Mouse (Mus musculus): Measurements from ENCODE around the gene Itgb2. TPM values are rescaled to one million over a fixed set of nuclear protein-coding genes. Genes with fewer than 3 reads are reported as not detected.

Itgb2 gene
- polyA plus RNA-seq (2015; fragmentation: Nextera tagmentation; extraction: Ambion mirVana), result 3.9 and 4.6 TPM in 2 replicates

DNA sequence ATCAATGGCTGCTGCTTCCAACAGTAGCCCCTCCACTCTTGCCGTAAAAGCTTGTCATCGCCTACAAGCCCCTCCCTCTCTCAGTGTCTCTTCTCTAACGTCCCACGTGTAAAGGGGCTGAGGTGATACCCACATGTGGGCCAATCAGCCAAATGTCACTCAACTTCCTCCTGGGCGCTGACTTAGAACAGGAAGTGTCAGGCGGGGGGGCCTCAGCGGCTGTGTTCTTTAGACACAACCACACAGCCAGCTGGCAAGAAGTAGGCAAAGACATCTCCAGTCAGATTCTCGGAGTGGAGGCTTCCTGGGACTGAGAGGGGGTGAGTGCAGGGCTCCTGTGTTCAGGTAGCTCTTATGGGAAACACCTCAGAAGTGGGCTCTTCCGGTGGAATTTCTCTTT is at the start of gene Itgb2:
Gene Itgb2, plus strand, starts transcription at position 113 of the 400 bp plus-strand sequence.

DNA sequence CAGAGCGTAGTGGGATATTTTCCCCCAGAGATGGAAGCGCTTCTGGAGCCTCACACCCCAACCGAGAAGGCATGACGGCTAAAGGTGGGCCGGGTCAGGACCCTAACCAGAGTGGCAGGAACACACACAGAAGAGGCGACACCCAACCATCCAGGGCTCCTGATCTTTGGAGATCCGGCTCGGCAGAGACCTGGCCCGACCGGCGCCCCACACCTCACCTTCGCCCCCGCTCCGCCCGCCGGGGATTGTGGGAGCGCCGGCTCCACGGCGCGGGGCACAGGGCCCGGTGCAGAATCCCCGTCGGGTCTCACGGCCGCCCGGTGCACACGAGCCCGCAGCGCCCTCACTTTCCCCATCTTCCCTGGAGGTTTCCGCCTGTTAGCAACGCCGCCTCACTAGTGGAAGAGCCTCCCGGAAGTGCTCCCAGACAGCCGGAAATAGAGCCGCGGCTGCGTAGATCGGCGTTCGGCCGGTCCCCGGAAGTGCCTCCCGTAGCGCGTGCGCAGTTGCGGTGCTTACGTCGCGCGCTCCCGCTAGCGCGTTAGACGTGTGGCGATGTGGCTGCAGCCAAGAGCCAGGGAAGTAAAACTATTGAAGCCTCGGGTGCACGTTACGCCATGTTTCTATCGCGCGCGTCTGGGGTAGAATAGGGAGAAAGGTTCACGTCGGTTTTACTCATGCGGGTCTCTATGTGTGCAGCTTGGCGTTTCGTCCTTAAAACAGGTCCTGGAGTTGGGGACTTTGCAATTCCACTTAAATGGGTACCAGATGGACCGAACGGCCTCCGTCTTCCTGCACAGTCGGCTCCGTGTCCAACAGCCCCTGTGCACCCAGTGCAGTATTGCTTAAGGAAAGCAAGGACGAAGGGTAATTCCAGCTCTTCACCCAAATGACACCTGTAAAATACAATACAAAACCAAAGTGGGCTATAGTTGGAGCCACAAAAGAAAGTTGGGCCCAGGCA is 14.4 kb upstream of the Itgb2 start, which contains the start of gene Fam207a:
Gene Fam207a, minus strand, starts transcription at position 401 of the 964 bp plus-strand sequence.

DNA sequence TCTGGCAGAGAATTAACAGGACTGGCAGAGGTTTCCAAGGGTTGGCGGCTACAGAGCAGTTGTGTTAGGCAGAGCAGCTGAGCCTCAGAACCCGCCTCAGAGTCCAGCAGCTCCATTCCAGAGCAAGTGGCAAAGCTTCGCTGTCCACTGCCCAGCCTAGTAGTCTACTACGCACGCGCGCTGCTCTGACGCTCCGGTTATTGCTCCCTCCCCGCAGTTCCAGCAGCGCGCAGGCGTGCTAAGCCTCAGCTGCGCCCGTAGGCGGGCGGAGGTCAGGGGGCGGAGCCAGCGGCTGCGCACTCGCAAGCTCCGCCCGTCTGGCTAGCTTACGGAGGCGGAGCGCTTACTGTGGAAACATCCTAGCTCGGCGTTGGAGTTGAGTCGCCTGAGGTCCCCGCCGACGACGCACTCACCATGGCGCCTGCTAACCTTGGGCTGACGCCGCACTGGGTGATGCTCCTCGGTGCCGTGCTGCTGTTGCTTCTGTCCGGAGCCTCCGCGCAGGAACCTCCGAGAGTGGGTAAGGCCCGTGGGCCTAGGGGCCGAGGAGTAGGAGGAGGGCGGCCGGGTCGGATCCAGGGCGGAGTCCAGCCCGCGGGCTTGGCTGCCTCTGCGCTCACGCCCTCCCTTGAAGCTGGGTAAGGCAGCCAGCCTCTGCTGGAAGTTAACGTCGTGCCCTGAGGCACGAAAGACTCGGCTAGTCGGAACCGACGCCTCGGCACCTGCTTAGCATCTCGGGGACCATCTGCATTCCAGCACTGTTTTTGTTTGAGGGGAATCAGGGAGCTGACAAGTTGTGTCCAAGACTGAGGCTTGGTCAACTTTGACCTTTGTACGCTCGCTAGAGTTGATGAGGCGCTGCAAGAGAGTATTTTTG is 51.6 kb downstream of the Itgb2 start, which contains the start of gene Pttg1ip:
Gene Pttg1ip, plus strand, starts transcription at position 313 of the 877 bp plus-strand sequence.

DNA sequence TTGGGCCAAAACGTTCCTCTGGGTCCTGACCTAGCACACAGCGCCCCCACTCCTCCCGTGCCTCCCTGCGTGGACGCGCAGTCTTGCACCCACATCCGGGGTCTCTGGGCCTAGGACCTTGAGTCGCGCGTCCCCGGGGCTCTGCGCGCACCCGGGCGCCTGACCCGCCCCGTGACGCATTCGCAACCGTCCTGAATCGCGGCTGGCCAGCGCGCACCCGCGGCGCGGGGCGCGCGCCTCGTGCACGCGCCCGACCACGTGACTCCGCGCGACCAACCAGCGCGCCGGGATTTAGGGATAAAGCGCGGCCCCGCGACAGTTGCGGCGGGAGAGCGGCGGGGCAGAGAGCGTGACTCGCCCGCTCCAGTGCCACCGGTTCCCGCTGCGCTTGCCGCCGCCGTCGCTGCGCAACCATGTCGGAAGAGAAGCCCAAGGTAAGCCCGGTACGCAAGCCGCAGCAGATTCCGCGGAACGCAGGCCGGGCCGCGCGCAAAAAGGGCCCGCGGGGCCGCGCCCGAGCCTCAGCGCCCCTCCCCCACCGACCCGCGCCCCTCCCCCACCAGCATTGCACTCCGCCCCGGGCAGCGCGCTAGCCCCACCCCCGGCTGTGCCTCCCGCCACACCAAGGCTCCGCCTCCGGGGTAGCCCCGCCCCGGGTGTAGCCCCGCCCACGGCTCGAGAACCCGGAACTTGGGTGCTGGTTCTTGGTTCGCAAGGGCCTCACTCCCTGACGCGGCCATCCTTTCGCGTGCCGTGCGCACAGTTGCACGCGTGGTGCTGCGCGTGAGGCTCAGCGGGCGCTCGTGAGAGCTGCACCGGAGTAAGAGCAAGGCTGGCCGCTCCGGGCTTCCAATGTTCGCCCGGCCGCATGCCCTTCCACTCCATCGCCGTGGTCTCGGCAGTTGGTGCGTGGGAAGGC is 76.1 kb downstream of the Itgb2 start, which contains the start of the genes Sumo3 and Gm49325:
Gene Sumo3, plus strand, starts transcription at position 190 of the 919 bp plus-strand sequence.
Gene Gm49325, plus strand, starts transcription at position 290 of the 919 bp plus-strand sequence.

Other genes starting within 250 kb of the Itgb2 start
- gene Adarb1, start 112.0 kb upstream of the Itgb2 start, polyA plus RNA-seq (2015; fragmentation: Nextera tagmentation; extraction: Ambion mirVana), result 5.9 and 6.1 TPM in 2 replicates
- 27.9 and 33.9 TPM in 2 replicates for gene Fam207a, start 14.5 kb upstream of the Itgb2 start, polyA plus RNA-seq (2015; fragmentation: Nextera tagmentation; extraction: Ambion mirVana)
- gene Pttg1ip, start 51.5 kb downstream of the Itgb2 start, polyA plus RNA-seq (2015; fragmentation: Nextera tagmentation; extraction: Ambion mirVana), result 155 and 186 TPM in 2 replicates
- gene Sumo3, start 75.8 kb downstream of the Itgb2 start, polyA plus RNA-seq (2015; fragmentation: Nextera tagmentation; extraction: Ambion mirVana), result 224 and 242 TPM in 2 replicates
- gene Gm49325, start 75.9 kb downstream of the Itgb2 start, polyA plus RNA-seq (2015; fragmentation: Nextera tagmentation; extraction: Ambion mirVana), result 14.8 and 15.0 TPM in 2 replicates
- 46.7 and 55.5 TPM in 2 replicates for gene Ube2g2, start 92.0 kb downstream of the Itgb2 start, polyA plus RNA-seq (2015; fragmentation: Nextera tagmentation; extraction: Ambion mirVana)
- 0.44 and 0.91 TPM in 2 replicates for gene Tspear, start 156.3 kb downstream of the Itgb2 start, polyA plus RNA-seq (2015; fragmentation: Nextera tagmentation; extraction: Ambion mirVana)
- not detected in 2 replicates for gene Gm19402, start 160.5 kb downstream of the Itgb2 start, polyA plus RNA-seq (2015; fragmentation: Nextera tagmentation; extraction: Ambion mirVana)
- gene Gm9508, start 167.0 kb downstream of the Itgb2 start, polyA plus RNA-seq (2015; fragmentation: Nextera tagmentation; extraction: Ambion mirVana), result not detected in 2 replicates
- gene Gm10272, start 176.4 kb downstream of the Itgb2 start, polyA plus RNA-seq (2015; fragmentation: Nextera tagmentation; extraction: Ambion mirVana), result not detected in 2 replicates
- gene Gm10024, start 181.2 kb downstream of the Itgb2 start, polyA plus RNA-seq (2015; fragmentation: Nextera tagmentation; extraction: Ambion mirVana), result not detected in 2 replicates
- gene Gm10142, start 185.6 kb downstream of the Itgb2 start, polyA plus RNA-seq (2015; fragmentation: Nextera tagmentation; extraction: Ambion mirVana), result not detected in 2 replicates
- not detected in 2 replicates for gene Krtap12-1, start 190.3 kb downstream of the Itgb2 start, polyA plus RNA-seq (2015; fragmentation: Nextera tagmentation; extraction: Ambion mirVana)
- not detected in 2 replicates for gene Gm10100, start 196.2 kb downstream of the Itgb2 start, polyA plus RNA-seq (2015; fragmentation: Nextera tagmentation; extraction: Ambion mirVana)
- not detected in 2 replicates for gene Gm18596, start 212.4 kb downstream of the Itgb2 start, polyA plus RNA-seq (2015; fragmentation: Nextera tagmentation; extraction: Ambion mirVana)
- not detected in 2 replicates for gene Gm9736, start 221.1 kb downstream of the Itgb2 start, polyA plus RNA-seq (2015; fragmentation: Nextera tagmentation; extraction: Ambion mirVana)
- not detected in 2 replicates for gene Gm3233, start 229.4 kb downstream of the Itgb2 start, polyA plus RNA-seq (2015; fragmentation: Nextera tagmentation; extraction: Ambion mirVana)
- not detected in 2 replicates for gene Gm3238, start 241.1 kb downstream of the Itgb2 start, polyA plus RNA-seq (2015; fragmentation: Nextera tagmentation; extraction: Ambion mirVana)
- not detected in 2 replicates for gene Gm7138, start 246.7 kb downstream of the Itgb2 start, polyA plus RNA-seq (2015; fragmentation: Nextera tagmentation; extraction: Ambion mirVana)